Mouse (Mus musculus) CH12.LX (cell line): ENCODE results near the gene Supt3. TPM values are rescaled to one million over a fixed set of nuclear protein-coding genes. Genes with fewer than 3 reads are reported as not detected.
A peak's percentile ranks its signal among the peaks of the same experiment; 100 is the strongest.

Experiments used
- DNase-seq: peaks from one replicate; pipeline ENCODE4 v3.0.0-alpha.2; 2013; ENCODE audit errors: extremely low read depth
- H3K27ac ChIP-seq: 2 replicates; pipeline ENCODE4 v1.5.1; 2012; ENCODE audit warnings: low read depth, mild to moderate bottlenecking, control low read depth, moderate library complexity; ENCODE audit not compliant: insufficient read depth
- H3K27me3 ChIP-seq: replicated peaks from 2 replicates; pipeline ENCODE3; 2012; ENCODE audit warnings: inconsistent platforms
- H3K36me3 ChIP-seq, 2 experiments: replicated peaks in 1 of 2; 2 replicates each; pipeline versions ENCODE3 to v1.6.1; 2012; ENCODE audit warnings: inconsistent platforms in 1 of 2, low read length in 1 of 2, mild to moderate bottlenecking in 1 of 2, mixed read lengths in 1 of 2, moderate library complexity in 1 of 2; ENCODE audit not compliant: control insufficient read depth in 1 of 2, insufficient read depth in 1 of 2
- H3K4me1 ChIP-seq, 2 experiments: 2 replicates each; pipeline ENCODE4 v1.6.1; 2012; ENCODE audit warnings: inconsistent platforms in 1 of 2, moderate library complexity in 1 of 2; ENCODE audit not compliant: insufficient read depth in 2 of 2, control insufficient read depth in 1 of 2
- H3K4me2 ChIP-seq: 2 replicates; pipeline ENCODE4 v1.6.1; 2012; ENCODE audit warnings: low read depth, mild to moderate bottlenecking, control low read depth; ENCODE audit not compliant: poor library complexity, insufficient read depth, severe bottlenecking
- H3K4me3 ChIP-seq, 3 experiments: fragments of 150-350 bp in 1 of 3; sonication (generic) in 1 of 3; replicated peaks in 1 of 3; 2 replicates each; pipeline versions ENCODE3 to v1.5.1; 2011 to 2012; ENCODE audit warnings: low read depth in 2 of 3, low read length in 2 of 3, mild to moderate bottlenecking in 2 of 3, moderate library complexity in 2 of 3, control low read depth in 1 of 3, improper control_type of control experiment in 1 of 3, inconsistent platforms in 1 of 3, mixed read lengths in 1 of 3; ENCODE audit not compliant: poor library complexity in 1 of 3
- H3K79me2 ChIP-seq: replicated peaks from 2 replicates; pipeline ENCODE4 v1.6.1; 2012; ENCODE audit warnings: mild to moderate bottlenecking, moderate library complexity; ENCODE audit not compliant: control insufficient read depth, poor library complexity, insufficient read depth, severe bottlenecking; ENCODE audit errors: extremely low read depth
- H3K9ac ChIP-seq: 2 replicates; pipeline ENCODE4 v1.6.1; 2012; ENCODE audit warnings: low read depth, mild to moderate bottlenecking, control low read depth, moderate library complexity; ENCODE audit not compliant: insufficient read depth
- H3K9me3 ChIP-seq: replicated peaks from 2 replicates; pipeline ENCODE3; 2012; ENCODE audit warnings: low read length, inconsistent platforms, mixed read lengths
- BHLHE40 ChIP-seq: IDR thresholded peaks from 2 replicates; pipeline ENCODE4 v1.6.1; 2011; ENCODE audit warnings: mild to moderate bottlenecking, low read depth, low read length, improper control_type of control experiment
- CHD1 ChIP-seq: IDR thresholded peaks from 2 replicates; pipeline ENCODE4 v1.6.1; 2012; ENCODE audit warnings: low read depth, low read length, improper control_type of control experiment, inconsistent platforms
- E2F4 ChIP-seq: IDR thresholded peaks from 2 replicates; pipeline ENCODE4 v1.6.1; 2011; ENCODE audit warnings: low read depth, low read length, improper control_type of control experiment; ENCODE audit not compliant: insufficient replicate concordance
- ELF1 ChIP-seq: IDR thresholded peaks from 2 replicates; pipeline ENCODE4 v1.6.1; 2014; ENCODE audit warnings: low read depth, mild to moderate bottlenecking, inconsistent platforms, low read length, improper control_type of control experiment
- EP300 ChIP-seq: IDR thresholded peaks from 2 replicates; pipeline ENCODE4 v1.6.1; 2011; ENCODE audit warnings: low read length, improper control_type of control experiment
- ETS1 ChIP-seq: conservative IDR thresholded peaks from 2 replicates; pipeline ENCODE4 v1.6.1; 2012; ENCODE audit warnings: low read depth, mild to moderate bottlenecking, inconsistent platforms, low read length, improper control_type of control experiment, moderate library complexity
- IRF4 ChIP-seq: IDR thresholded peaks from 2 replicates; pipeline ENCODE4 v1.6.1; 2014; ENCODE audit warnings: low read depth, mild to moderate bottlenecking, inconsistent platforms, low read length, improper control_type of control experiment
- JUND ChIP-seq: conservative IDR thresholded peaks from 2 replicates; pipeline ENCODE4 v1.6.1; 2011; ENCODE audit warnings: low read depth, low read length, improper control_type of control experiment
- KAT2A ChIP-seq: IDR thresholded peaks from 2 replicates; pipeline ENCODE4 v1.6.1; 2012; ENCODE audit warnings: low read length, improper control_type of control experiment, inconsistent platforms; ENCODE audit not compliant: insufficient replicate concordance
- MAFK ChIP-seq: IDR thresholded peaks from 2 replicates; pipeline ENCODE4 v1.6.1; 2011; ENCODE audit warnings: low read length, improper control_type of control experiment; ENCODE audit not compliant: insufficient replicate concordance
- MAZ ChIP-seq: IDR thresholded peaks from 2 replicates; pipeline ENCODE4 v1.6.1; 2012; ENCODE audit warnings: low read depth, mild to moderate bottlenecking, inconsistent platforms, low read length, improper control_type of control experiment, moderate library complexity
- MEF2A ChIP-seq: IDR thresholded peaks from 2 replicates; pipeline ENCODE4 v1.6.1; 2014; ENCODE audit warnings: low read depth, mild to moderate bottlenecking, inconsistent platforms, low read length, improper control_type of control experiment, borderline replicate concordance
- MYC ChIP-seq: IDR thresholded peaks from 2 replicates; pipeline ENCODE4 v1.6.1; 2011; ENCODE audit warnings: low read depth, mild to moderate bottlenecking, improper control_type of control experiment, low read length
- NRF1 ChIP-seq: IDR thresholded peaks from 2 replicates; pipeline ENCODE4 v1.6.1; 2014; ENCODE audit warnings: low read depth, mild to moderate bottlenecking, inconsistent platforms, low read length, improper control_type of control experiment, moderate library complexity
- POLR2AphosphoS2 ChIP-seq: IDR thresholded peaks from 2 replicates; pipeline ENCODE4 v1.6.1; 2011; ENCODE audit warnings: low read depth, low read length, improper control_type of control experiment
- RAD21 ChIP-seq: IDR thresholded peaks from 2 replicates; pipeline ENCODE4 v1.6.1; 2011; ENCODE audit warnings: low read depth, mild to moderate bottlenecking, low read length, improper control_type of control experiment, moderate library complexity
- SIN3A ChIP-seq: IDR thresholded peaks from 2 replicates; pipeline ENCODE4 v1.6.1; 2012; ENCODE audit warnings: low read length, improper control_type of control experiment, inconsistent platforms
- SMC3 ChIP-seq: IDR thresholded peaks from 2 replicates; pipeline ENCODE4 v1.6.1; 2011; ENCODE audit warnings: low read depth, low read length, improper control_type of control experiment
- UBTF ChIP-seq: IDR thresholded peaks from 2 replicates; pipeline ENCODE4 v1.6.1; 2012; ENCODE audit warnings: low read depth, mild to moderate bottlenecking, inconsistent platforms, low read length, improper control_type of control experiment, moderate library complexity
- USF2 ChIP-seq: conservative IDR thresholded peaks from 2 replicates; pipeline ENCODE4 v1.6.1; 2011; ENCODE audit warnings: low read depth, low read length, improper control_type of control experiment
- ZNF384 ChIP-seq: IDR thresholded peaks from 2 replicates; pipeline ENCODE4 v1.6.1; 2012; ENCODE audit warnings: low read depth, low read length, improper control_type of control experiment, inconsistent platforms
- dilution Hi-C: fragments of 300-500 bp; cut with MboI; formaldehyde crosslinking; loops from 2 replicates; pipeline ENCODE4 v1.14.3; 2020; ENCODE audit warnings: low sequenced_read_pairs; ENCODE audit not compliant: extremely low pct_unique_long_range_greater_than_20kb, extremely low pct_ligation_motif_present
- in situ Hi-C: fragments of 300-500 bp; cut with MboI; formaldehyde crosslinking; loops from 3 replicates; pipeline ENCODE4 v1.14.3; 2019; ENCODE audit warnings: low sequenced_read_pairs, low pct_ligation_motif_present, low pct_unique_long_range_greater_than_20kb, mixed read lengths
- polyA plus RNA-seq: library from polyadenylated mRNA; unstranded; fragments of >175 nt; gene quantifications from 2 replicates; pipeline ENCODE4 v1.2.1, GENCODE M21; 2012; ENCODE audit warnings: low read depth; ENCODE audit not compliant: insufficient read length
- total RNA-seq, 2 experiments: library from RNA; depleted of rRNA; stranded (reverse); fragments of 300-350 nt in 1 of 2; fragments of >200 nt in 1 of 2; gene quantifications; 2 replicates each; pipeline ENCODE4 v1.2.3; 2012 to 2014

Supt3 gene
- total and polyA plus RNA-seq, 3 experiments: 8.3 to 22.7 (median 13.1) TPM

- Histone ChIP-seq H3K36me3 (peaks cover 0 to 2% of the 10 kb centered on the region in 2 experiments), H3K27ac (no peak overlapping the region), H3K79me2 (0 out of 2 replicates have a peak, but pooled peaks cover 3% of the 10 kb centered on the region), H3K9me3 (no peaks in the 10 kb centered on the region), H3K4me1 (peaks cover 4 to 13% of the 10 kb centered on the region in 2 experiments; a peak in 3 of 4 replicates), H3K4me2 (peak overlapping the region; percentile 5; the same call in 1 of the 2 replicates), H3K9ac (no peak overlapping the region), H3K27me3 (no peaks in the 10 kb centered on the region), H3K4me3 (no peak overlapping the region)
- dilution Hi-C loops: no loop called here
- peak; percentile 46 for DNase-seq
- TF ChIP-seq IRF4: 0 out of 2 replicates have a peak, but pooled peaks have one; percentile 19
- TF ChIP-seq SMC3: no peak
- TF ChIP-seq EP300: peak; percentile 62
- TF ChIP-seq JUND: no peak
- TF ChIP-seq UBTF: no peak
- TF ChIP-seq BHLHE40: no peak
- no peak for TF ChIP-seq E2F4
- TF ChIP-seq MEF2A: 0 out of 2 replicates have a peak, but pooled peaks have one; percentile 19
- no peak for TF ChIP-seq ELF1
- no peak for TF ChIP-seq USF2
- peak; percentile 46; the same call in 1 of the 2 replicates for TF ChIP-seq ETS1
- TF ChIP-seq RAD21: no peak
- no peak for TF ChIP-seq POLR2AphosphoS2
- no peak for TF ChIP-seq MYC
- in situ Hi-C loops: no loop called here
These were observed 116.6 kb downstream of the Supt3 start for GRCm38 (mm10) chr17:44893592-44893991.

DNA sequence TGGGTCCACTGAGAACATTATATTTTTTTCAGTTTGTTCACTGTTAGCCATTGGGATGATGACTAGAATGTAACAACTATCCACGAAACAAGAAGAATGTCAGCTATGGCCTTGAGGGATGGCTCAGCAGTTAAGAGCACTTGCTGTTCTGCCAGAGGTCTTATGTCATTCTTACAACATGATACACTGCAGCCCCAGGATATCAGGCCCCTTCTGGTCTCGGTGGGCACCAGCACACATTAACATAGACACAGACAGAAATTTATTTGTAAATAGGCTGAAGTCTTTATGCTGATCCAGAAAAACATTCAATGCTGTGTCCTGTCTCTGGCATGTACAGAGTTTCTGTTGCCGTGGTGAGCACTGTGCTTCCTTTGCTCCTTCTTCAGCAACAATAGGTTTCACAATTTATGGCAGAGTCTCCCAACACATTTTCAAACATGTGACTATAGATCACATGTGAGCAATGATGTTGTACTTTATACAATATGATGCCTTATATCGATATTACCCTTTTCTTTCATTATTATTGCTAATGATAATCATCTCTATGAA lies 166.7 kb downstream of the Supt3 start:
- dilution Hi-C loops (no loop called here), in situ Hi-C loops (no loop called here)
- H3K4me1 ChIP-seq: no peaks in the 10 kb centered on the region
- no peak overlapping the region for H3K9ac ChIP-seq
- DNase-seq: no peak
- no peak overlapping the region for H3K4me2 ChIP-seq
- H3K36me3 ChIP-seq: peaks cover 0 to 4% of the 10 kb centered on the region in 2 experiments
- TF ChIP-seq KAT2A (no peak), SIN3A (no peak), NRF1 (no peak), POLR2AphosphoS2 (no peak), ZNF384 (no peak), MAZ (no peak), UBTF (no peak), SMC3 (no peak), CHD1 (no peak), JUND (no peak), MAFK (no peak)
- H3K27ac ChIP-seq: no peak overlapping the region
- no peaks in the 10 kb centered on the region for H3K9me3 ChIP-seq
- no peaks in the 10 kb centered on the region for H3K27me3 ChIP-seq
- no peak overlapping the region for H3K4me3 ChIP-seq
- H3K79me2 ChIP-seq: no peaks in the 10 kb centered on the region
